Mouse (Mus musculus) cerebral cortex, adult 2 months (tissue): ENCODE data around the gene Hsph1.

ENCODE experiments used
- WGBS: fragments of 180-500 bp; shearing (Covaris S2); methylation state at CpG from one replicate; pipeline ENCODE4 v1.1.7; 2018; 5-methylcytosine and 5-hydroxymethylcytosine counted together

The Hsph1 gene

GRCm38 (mm10) chr5:149636075-149636920, at the start of gene Hsph1:
Hsph1 (minus strand) TSS chr5:149636376.
- under 1% methylated on average over 60 of the region's 60 CpGs for WGBS

DNA sequence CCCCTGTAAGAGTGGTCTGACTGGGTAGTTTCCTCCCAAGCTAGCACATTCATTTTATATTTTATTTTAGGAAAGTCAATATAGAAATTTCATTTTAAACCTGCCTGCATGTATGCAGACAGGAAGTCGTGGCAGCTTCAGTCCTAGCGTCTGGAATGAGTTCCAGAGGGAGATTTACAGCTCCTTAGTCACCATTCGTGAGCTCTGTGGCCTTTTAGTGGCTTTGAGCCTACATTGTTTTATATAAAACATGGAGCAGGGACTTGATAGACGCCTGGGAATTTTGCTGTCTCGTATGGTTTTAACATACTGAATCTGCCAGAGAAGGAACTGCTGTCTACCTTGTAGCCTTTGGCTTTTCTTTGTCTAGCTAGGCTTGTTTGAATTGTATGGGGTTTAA, 44.8 kb upstream of the Hsph1 start:
- 76% methylated on average over 5 of the region's 5 CpGs for WGBS

DNA sequence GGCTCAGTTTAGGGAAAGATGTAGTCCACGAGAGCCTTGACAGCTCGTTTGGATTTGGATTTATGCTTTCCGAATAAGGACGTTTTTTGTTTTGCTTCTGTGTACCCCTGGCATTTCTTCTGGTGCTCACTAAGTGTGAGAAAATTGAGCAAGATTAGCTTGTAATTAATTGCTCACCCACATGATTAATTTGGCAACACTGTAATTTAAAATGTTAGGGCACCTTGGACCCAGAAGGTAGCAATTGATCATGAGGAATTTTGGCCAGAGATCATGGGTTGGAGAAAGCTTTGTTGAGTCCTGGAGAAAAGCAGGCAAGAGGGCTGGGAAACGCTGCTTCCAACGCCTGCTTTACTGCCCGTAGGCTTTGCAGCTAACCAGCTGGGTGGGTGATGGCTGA, 43.7 kb upstream of the Hsph1 start:
- WGBS = 62% methylated on average over 7 of the region's 7 CpGs

DNA sequence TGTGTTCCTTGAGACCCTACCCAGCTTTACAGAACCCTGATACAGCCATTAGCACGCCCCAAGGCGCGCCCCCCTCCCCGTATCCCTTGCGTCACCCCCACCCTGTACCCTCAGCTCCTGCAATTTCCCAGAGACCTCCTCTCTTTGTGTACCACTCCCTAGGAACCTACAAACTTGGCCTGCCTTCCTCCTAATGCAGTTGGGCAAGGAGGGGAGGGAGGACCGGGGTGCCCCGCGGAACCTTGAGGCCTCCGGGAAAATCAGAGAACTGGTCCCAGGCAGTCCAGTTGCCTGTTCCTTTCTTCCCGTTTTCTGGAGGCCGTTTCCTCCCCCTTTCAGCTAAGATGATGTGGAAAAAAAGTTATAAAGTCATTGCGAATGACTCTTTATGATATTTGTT, 43.2 kb upstream of the Hsph1 start:
- whole genome bisulfite sequencing = 15% methylated on average over 12 of the region's 12 CpGs

- 4% methylated on average over 15 of the region's 15 CpGs for WGBS
These were observed 42.8 kb upstream of the Hsph1 start for GRCm38 (mm10) chr5:149678990-149679348.

DNA sequence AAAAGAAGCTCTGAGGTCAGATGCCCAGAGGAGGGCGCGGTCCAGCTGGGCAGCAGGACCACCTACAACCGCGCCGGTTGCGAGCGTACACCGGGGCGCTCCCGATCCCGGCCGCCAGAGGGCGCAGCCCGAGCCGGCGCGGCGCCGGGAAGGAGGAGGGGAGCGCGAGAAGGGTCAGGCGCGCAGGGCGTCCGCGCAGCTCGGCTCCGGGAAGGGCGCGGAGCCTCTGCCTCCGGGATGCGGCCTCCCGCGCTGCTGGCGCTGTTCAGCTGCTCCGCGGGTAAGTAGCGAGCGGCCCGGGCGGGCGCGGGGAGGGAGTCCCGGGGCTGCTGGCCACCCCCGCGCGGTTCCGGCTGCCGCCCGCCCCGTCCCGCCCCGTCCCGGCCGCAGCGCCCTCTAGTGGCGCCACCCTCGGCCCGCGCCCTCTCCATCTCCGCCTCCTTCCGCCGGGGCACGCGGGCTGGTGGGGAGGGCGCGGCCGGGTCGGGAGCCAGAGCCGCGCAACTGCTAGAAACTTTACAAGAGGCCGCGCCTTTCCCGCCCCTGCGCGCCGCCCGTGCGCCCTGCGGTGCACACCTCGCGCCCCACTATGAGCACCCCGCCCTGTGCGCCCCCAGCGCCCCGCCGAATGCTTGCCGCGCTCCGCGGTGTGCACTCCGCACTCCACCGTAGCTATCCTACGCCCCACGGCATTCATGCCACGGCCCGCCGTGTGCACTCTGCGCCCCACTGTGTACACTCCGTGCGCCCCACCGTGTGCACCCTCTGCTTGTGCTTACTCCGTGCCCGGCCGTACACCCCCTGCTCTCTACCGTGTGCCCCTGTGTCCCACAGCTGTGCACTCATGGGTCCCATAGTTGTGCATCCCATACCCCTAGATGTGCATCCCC, 42.2 kb upstream of the Hsph1 start, which contains the start of gene B3glct:
B3glct (plus strand) TSS at position 131 of the 890 bp plus-strand sequence.
- WGBS = under 1% methylated on average over 97 of the region's 106 CpGs

GRCm38 (mm10) chr5:149677196-149677595, 41.0 kb upstream of the Hsph1 start:
- WGBS = 99% methylated on average over 3 of the region's 3 CpGs

GRCm38 (mm10) chr5:149663417-149663816, 27.2 kb upstream of the Hsph1 start:
- WGBS = 65% methylated on average over 5 of the region's 5 CpGs

DNA sequence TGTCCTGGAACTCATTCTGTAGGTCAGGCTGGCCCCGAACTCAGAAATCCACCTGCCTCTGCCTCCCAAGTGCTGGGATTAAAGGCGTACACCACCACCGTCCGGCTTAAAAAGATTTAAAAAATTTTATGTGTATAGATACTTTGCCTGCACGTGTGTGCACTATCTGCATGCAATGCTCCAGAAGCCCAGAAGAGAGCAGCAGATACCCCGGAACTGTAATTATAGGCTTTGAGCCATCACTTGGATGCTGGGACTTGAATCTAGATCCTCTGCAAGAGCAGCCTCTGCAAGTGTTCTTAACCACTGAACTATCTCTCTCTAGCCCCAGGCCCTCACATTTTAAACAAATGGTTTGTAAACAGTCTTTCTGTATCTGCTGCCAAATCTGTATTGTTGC, 26.8 kb upstream of the Hsph1 start:
- WGBS = 93% methylated on average over 6 of the region's 6 CpGs

DNA sequence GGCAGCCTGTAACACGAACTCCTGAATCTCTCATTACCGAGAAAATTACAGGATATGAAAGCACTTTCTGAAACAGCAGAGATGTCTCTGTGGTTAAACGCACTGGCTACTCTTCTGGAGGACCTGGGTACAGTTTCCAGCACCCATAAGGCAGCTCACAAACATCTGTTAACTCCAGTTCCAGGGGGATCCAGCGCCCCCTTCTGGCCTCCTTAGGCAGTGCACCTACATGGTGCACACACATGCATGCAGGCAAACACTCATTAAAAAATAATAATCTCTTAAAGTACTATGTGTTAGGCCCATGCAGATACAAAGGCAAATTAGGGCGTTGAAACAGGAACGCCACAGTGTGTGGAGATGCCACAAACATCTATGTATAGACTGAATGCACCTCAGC, 25.3 kb upstream of the Hsph1 start:
- 95% methylated on average over 6 of the region's 6 CpGs for WGBS

DNA sequence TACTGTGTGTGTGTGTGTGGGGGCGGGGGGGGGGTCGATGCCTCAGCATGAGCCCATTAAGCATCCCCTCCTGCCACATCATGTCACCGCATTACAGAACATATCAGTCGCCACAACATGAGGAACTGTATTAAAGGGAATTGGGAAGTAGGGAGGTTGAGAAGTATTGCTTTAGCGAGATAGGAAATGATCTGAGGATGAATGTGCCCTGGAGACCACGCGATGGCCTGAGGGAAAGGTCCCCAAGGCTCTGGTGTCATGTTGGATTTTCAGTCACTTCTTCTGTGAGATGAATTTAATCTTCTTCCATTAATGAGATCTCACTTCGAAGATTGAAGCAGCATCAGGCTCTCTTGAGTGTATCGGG, 23.2 kb upstream of the Hsph1 start:
- WGBS = 67% methylated on average over 9 of the region's 9 CpGs

DNA sequence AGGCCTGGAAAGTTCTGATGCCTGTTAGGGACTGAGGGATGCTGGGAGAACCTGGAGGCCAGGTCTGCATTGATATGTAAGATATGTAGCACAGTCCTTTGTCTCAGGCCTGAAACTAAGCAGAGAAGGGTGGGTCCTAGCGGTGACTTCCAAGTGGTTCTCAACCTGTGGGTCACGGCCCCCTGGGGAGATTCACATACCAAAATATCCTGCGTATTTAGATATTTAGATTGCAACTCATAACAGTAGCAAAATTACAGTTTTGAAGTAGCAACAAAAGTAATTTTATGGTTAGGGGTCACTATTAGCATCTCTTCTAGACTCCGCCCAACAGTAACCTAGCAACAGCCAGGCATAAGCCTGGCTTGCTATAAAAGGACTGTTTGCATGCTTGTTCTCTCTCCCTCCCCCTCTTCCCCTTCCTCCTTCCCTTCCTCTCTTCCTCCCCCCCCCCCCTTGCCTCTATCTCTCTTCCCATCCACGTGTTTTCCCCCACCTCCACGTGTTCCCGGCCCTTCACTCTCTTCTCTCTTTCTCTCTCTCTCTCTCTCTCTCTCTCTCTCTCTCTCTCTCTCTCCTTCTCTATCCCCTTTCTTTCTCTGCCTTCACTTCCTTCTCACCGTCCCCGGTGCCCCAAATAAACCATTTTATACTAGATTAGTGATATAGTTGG, 22.7 kb upstream of the Hsph1 start:
- WGBS = 61% methylated on average over 9 of the region's 9 CpGs

DNA sequence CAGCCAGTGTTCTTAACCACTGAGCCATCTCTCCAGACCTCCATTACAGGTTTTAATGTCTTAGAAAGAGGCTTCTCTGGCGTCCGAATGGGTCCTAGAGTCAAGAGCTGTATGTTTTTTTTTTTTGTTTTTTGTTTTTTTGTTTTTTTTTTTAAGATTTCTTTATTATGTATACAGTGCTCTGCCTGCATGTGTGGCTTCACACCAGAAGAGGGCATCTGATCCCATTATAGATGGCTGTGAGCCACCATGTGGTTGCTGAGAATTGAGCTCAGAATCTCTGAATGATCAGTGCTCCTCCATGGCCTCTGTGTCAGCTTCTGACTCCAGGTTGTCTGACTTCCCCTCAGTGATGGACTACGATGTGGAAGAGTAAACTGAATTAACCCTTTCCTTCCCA, 21.8 kb upstream of the Hsph1 start:
- WGBS = 73% methylated on average over 3 of the region's 3 CpGs

DNA sequence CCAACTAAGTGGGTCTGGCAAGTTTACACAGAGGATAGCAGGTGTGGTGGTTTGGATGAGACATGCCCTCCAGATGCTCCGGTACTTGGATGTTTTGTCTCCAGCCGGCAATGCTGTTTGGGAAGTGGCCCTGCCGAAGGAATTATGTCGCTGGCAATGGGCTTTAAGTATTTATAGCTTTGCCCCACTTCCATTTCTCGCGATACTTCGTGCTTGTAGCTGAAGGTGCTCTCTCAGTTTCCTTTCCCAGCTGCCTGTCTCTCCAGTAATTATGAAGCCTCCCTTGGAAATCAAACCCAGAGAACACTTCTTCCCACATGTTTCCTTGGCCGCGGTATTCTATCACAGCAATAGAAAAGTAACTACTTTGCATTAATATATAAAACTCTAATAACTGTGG, 19.5 kb upstream of the Hsph1 start:
- 67% methylated on average over 9 of the region's 9 CpGs for WGBS

- WGBS = 39% methylated on average over 4 of the region's 4 CpGs
These were observed 14.0 kb upstream of the Hsph1 start for GRCm38 (mm10) chr5:149650179-149650553.

DNA sequence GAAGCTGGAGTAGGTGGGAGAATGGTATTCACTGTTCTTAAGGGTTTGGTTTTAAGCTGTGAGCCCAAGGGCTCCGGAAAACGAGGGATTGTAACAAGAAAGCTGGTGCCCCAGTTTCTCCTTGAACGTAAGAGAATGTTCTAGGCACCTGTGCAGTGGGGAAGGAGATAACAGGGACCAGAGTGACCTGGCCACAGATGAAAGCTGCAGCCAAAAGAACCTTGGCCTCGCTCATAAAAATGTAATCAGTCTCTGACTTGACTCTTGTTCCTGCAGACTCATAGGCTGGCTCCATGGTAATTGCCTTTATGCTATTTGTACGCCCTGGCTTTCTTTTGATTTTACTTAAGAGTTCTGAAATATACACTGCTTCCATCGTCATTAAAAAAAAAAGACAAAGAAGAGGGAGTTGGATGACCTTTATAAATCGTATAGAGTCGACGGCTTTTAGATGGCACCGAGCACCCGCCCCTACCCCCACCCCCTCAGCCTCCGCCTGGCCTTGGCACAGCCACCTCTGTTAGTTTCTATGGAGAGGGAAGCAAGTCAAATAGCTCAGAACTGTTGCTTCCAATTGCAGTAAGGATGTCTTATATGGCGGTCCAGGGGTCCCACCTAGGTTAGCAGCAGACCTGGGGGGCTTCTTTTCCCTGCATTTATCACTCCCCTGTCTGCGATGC, 13.5 kb upstream of the Hsph1 start:
- WGBS = 57% methylated on average over 14 of the region's 14 CpGs

- WGBS = 82% methylated on average over 6 of the region's 6 CpGs
These were observed 12.8 kb upstream of the Hsph1 start for GRCm38 (mm10) chr5:149648895-149649406.

DNA sequence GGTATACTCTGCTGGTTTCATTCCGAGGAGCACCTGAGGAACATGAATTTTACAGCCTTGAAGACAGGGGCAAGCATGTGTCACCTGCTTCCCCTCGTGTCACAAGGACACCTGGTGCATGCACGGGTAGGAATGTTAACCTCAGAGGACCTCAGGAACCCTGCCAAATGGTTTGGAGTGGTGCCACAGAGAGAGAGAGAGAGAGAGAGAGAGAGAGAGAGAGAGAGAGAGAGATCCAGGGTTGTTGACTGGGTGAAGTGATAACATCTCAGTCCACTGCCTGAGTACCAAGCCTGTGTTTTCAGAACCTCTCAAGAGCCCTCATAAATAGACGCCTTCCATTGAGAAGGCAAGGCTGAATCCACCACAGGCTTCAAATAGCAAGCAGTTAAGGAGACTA, 12.0 kb upstream of the Hsph1 start:
- WGBS = 58% methylated on average over 4 of the region's 4 CpGs

DNA sequence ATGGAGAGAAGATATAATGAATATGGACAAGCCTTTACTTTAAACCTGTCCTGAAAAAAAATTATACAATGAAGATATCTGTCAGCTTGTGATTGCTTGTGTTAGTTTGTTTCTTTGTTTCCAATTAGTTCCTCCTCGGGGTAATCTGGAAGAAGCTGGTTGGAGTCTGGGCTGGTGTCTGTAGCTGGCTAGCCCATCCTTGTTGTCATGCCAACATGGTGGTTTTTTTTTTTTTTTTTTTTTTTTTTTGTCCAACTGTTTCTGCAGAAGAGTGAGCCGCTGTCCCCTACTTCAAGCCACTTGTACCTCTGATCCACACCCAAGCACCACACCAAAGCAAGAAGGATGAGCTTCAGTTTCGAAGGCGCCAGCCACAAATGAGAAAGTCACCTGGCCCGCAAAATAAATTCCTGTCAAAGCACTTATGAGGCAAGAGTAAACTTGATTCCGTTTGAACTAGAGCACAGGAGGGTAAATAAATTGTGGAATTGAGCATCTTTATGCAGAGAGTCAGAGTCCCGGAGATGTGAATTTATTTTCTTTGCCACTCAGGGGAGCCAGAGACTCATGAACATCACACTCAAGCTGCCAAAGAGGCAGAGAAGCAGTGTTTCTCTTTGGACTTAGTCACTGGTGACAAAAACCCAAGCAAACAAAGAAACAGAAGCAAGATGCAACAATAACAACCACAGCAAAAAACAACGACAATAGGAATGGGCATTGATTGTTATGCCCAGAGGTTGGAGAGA, 11.4 kb upstream of the Hsph1 start:
- WGBS = 52% methylated on average over 8 of the region's 8 CpGs

GRCm38 (mm10) chr5:149642783-149643509, 6.8 kb upstream of the Hsph1 start:
- WGBS = 48% methylated on average over 11 of the region's 11 CpGs
